Mouse (Mus musculus): ENCODE measurements around the gene Fgd5. TPM values are rescaled to one million over a fixed set of nuclear protein-coding genes. Genes with fewer than 3 reads are reported as not detected.

Fgd5 gene
- polyA plus RNA-seq, 1 experiment from 2014 or later: 8.0 TPM

DNA sequence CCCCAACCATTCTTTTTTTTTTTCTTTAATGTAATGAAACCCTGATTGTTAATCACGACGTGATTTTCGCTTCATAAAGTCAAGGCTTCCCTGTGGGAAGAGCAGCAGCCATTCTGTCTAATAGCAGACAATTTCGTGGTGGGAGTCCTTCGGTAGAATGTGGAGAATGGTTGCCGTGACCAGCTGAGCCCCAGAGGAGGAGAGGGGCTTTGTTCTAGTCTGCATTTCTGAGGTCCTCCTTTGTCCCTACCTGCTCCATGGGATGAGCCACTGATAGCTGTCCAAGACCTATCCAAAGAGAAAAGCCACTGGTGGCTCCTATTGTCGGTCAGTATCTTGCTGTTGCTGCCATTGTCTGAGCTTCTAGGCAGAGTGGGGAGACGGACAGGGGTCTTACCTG lies 17.4 kb downstream of the Fgd5 start:
- peaks cover 27% of the 10 kb centered on the region for H3K4me1 ChIP-seq (replicated peaks; ENCODE audit: control insufficient read depth, insufficient read depth, low read length)
- H3K36me3 ChIP-seq (ENCODE audit: control insufficient read depth, insufficient read depth, low read length): no peaks in the 10 kb centered on the region
- no peak overlapping the region for H3K27ac ChIP-seq (ENCODE audit: low read depth, low read length)
- no peak overlapping the region for H3K4me3 ChIP-seq (ENCODE audit: low read depth, low read length)
- ATAC-seq (replicated peaks; ENCODE audit: low FRiP score) (no peak), DNase-seq (ENCODE audit: low spot score) (no peak)
- no peaks in the 10 kb centered on the region for H3K9me3 ChIP-seq (ENCODE audit: control insufficient read depth, low read length)
- H3K27me3 ChIP-seq (replicated peaks; ENCODE audit: control insufficient read depth, insufficient read depth, low read length): no peaks in the 10 kb centered on the region
- 84% methylated on average over 8 of the region's 8 CpGs for WGBS
- H3K4me2 ChIP-seq: no peak overlapping the region
- no peak overlapping the region for H3K9ac ChIP-seq (ENCODE audit: low read depth, low read length)

GRCm38 (mm10) chr6:92002558-92003285 lies 24.0 kb downstream of the Fgd5 start:
- Histone ChIP-seq H3K4me2 (no peak overlapping the region), H3K4me1 (replicated peaks; ENCODE audit: control insufficient read depth, insufficient read depth, low read length) (no peaks in the 10 kb centered on the region), H3K36me3 (ENCODE audit: control insufficient read depth, insufficient read depth, low read length) (no peaks in the 10 kb centered on the region), H3K9ac (ENCODE audit: low read depth, low read length) (no peak overlapping the region), H3K4me3 (ENCODE audit: low read depth, low read length) (no peak overlapping the region), H3K9me3 (ENCODE audit: control insufficient read depth, low read length) (no peaks in the 10 kb centered on the region), H3K27ac (ENCODE audit: low read depth, low read length) (no peak overlapping the region), H3K27me3 (replicated peaks; ENCODE audit: control insufficient read depth, insufficient read depth, low read length) (no peaks in the 10 kb centered on the region)
- 93% methylated on average over 1 of the region's 1 CpGs for WGBS
- DNase-seq (ENCODE audit: low spot score): no peak
- ATAC-seq (replicated peaks; ENCODE audit: low FRiP score): no peak

GRCm38 (mm10) chr6:92003646-92004045 lies 25.0 kb downstream of the Fgd5 start:
- no peak overlapping the region for H3K9ac ChIP-seq (ENCODE audit: low read depth, low read length)
- no peak overlapping the region for H3K27ac ChIP-seq (ENCODE audit: low read depth, low read length)
- H3K36me3 ChIP-seq (ENCODE audit: control insufficient read depth, insufficient read depth, low read length): no peaks in the 10 kb centered on the region
- H3K4me1 ChIP-seq (replicated peaks; ENCODE audit: control insufficient read depth, insufficient read depth, low read length): no peaks in the 10 kb centered on the region
- H3K27me3 ChIP-seq (replicated peaks; ENCODE audit: control insufficient read depth, insufficient read depth, low read length): no peaks in the 10 kb centered on the region
- H3K9me3 ChIP-seq (ENCODE audit: control insufficient read depth, low read length): no peaks in the 10 kb centered on the region
- DNase-seq (ENCODE audit: low spot score) (no peak), ATAC-seq (replicated peaks; ENCODE audit: low FRiP score) (no peak)
- H3K4me2 ChIP-seq: no peak overlapping the region
- H3K4me3 ChIP-seq (ENCODE audit: low read depth, low read length): no peak overlapping the region
- 60% methylated on average over 2 of the region's 2 CpGs for WGBS

- H3K4me1 ChIP-seq (replicated peaks; ENCODE audit: control insufficient read depth, insufficient read depth, low read length): no peaks in the 10 kb centered on the region
- no peak overlapping the region for H3K4me2 ChIP-seq
- no peak overlapping the region for H3K27ac ChIP-seq (ENCODE audit: low read depth, low read length)
- no peaks in the 10 kb centered on the region for H3K27me3 ChIP-seq (replicated peaks; ENCODE audit: control insufficient read depth, insufficient read depth, low read length)
- DNase-seq (ENCODE audit: low spot score) (no peak), ATAC-seq (replicated peaks; ENCODE audit: low FRiP score) (no peak)
- no peak overlapping the region for H3K4me3 ChIP-seq (ENCODE audit: low read depth, low read length)
- no peak overlapping the region for H3K9ac ChIP-seq (ENCODE audit: low read depth, low read length)
- H3K36me3 ChIP-seq (ENCODE audit: control insufficient read depth, insufficient read depth, low read length): no peaks in the 10 kb centered on the region
- 63% methylated on average over 6 of the region's 6 CpGs for WGBS
- no peaks in the 10 kb centered on the region for H3K9me3 ChIP-seq (ENCODE audit: control insufficient read depth, low read length)
These were observed 25.6 kb downstream of the Fgd5 start for GRCm38 (mm10) chr6:92004137-92004805.

- WGBS: 73% methylated on average over 3 of the region's 3 CpGs
- no peak for ATAC-seq (replicated peaks; ENCODE audit: low FRiP score)
- H3K4me2 ChIP-seq: no peak overlapping the region
These were observed 26.1 kb downstream of the Fgd5 start for GRCm38 (mm10) chr6:92004806-92005205.

DNA sequence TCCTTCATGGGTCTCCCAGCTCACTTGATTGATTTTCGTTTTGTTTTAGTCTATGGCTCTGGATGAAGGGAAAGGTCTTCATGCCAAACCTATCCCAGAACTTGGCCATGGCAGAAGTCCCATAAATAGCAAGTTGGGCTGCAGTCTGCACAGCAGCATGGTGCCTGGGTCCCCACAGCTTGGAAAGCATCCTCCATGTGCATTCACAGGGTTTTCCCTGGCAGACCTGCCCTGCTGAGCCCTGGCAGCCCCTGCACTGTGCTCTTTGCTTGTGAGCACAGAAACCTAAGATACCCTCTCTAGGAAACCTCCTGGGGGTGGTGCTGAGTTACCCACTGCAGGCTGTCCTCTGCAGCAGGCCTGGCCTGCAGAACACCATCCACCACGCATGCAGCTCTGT lies 32.2 kb downstream of the Fgd5 start:
- ATAC-seq (replicated peaks; ENCODE audit: low FRiP score) (no peak), DNase-seq (ENCODE audit: low spot score) (no peak)
- Histone ChIP-seq H3K4me3 (ENCODE audit: low read depth, low read length) (no peak overlapping the region), H3K27me3 (replicated peaks; ENCODE audit: control insufficient read depth, insufficient read depth, low read length) (no peaks in the 10 kb centered on the region), H3K9me3 (ENCODE audit: control insufficient read depth, low read length) (no peaks in the 10 kb centered on the region), H3K27ac (ENCODE audit: low read depth, low read length) (no peak overlapping the region), H3K9ac (ENCODE audit: low read depth, low read length) (no peak overlapping the region), H3K4me1 (replicated peaks; ENCODE audit: control insufficient read depth, insufficient read depth, low read length) (peaks cover 4% of the 10 kb centered on the region; the same call in 1 of the 2 replicates), H3K4me2 (no peak overlapping the region), H3K36me3 (ENCODE audit: control insufficient read depth, insufficient read depth, low read length) (no peaks in the 10 kb centered on the region)
- 72% methylated on average over 2 of the region's 2 CpGs for WGBS

More at GRCm38 (mm10) chr6:92004806-92005205, 26.1 kb downstream of the Fgd5 start:
- no peaks in the 10 kb centered on the region for H3K4me1 ChIP-seq (replicated peaks; ENCODE audit: control insufficient read depth, insufficient read depth, low read length)
- no peak overlapping the region for H3K27ac ChIP-seq (ENCODE audit: low read depth, low read length)
- H3K9ac ChIP-seq (ENCODE audit: low read depth, low read length): no peak overlapping the region
- H3K4me3 ChIP-seq (ENCODE audit: low read depth, low read length): no peak overlapping the region
- DNase-seq (ENCODE audit: low spot score): no peak
- no peaks in the 10 kb centered on the region for H3K36me3 ChIP-seq (ENCODE audit: control insufficient read depth, insufficient read depth, low read length)
- H3K27me3 ChIP-seq (replicated peaks; ENCODE audit: control insufficient read depth, insufficient read depth, low read length): no peaks in the 10 kb centered on the region
- H3K9me3 ChIP-seq (ENCODE audit: control insufficient read depth, low read length): no peaks in the 10 kb centered on the region

- DNase-seq (ENCODE audit: low spot score) (no peak), ATAC-seq (replicated peaks; ENCODE audit: low FRiP score) (no peak)
- Histone ChIP-seq H3K27me3 (replicated peaks; ENCODE audit: control insufficient read depth, insufficient read depth, low read length) (no peaks in the 10 kb centered on the region), H3K36me3 (ENCODE audit: control insufficient read depth, insufficient read depth, low read length) (no peaks in the 10 kb centered on the region), H3K9ac (ENCODE audit: low read depth, low read length) (no peak overlapping the region), H3K4me2 (no peak overlapping the region), H3K27ac (ENCODE audit: low read depth, low read length) (no peak overlapping the region), H3K4me1 (replicated peaks; ENCODE audit: control insufficient read depth, insufficient read depth, low read length) (peaks cover 4% of the 10 kb centered on the region; the same call in 1 of the 2 replicates), H3K9me3 (ENCODE audit: control insufficient read depth, low read length) (no peaks in the 10 kb centered on the region), H3K4me3 (ENCODE audit: low read depth, low read length) (no peak overlapping the region)
- WGBS: 54% methylated on average over 5 of the region's 5 CpGs
These were observed 33.7 kb downstream of the Fgd5 start for GRCm38 (mm10) chr6:92012413-92012812.

DNA sequence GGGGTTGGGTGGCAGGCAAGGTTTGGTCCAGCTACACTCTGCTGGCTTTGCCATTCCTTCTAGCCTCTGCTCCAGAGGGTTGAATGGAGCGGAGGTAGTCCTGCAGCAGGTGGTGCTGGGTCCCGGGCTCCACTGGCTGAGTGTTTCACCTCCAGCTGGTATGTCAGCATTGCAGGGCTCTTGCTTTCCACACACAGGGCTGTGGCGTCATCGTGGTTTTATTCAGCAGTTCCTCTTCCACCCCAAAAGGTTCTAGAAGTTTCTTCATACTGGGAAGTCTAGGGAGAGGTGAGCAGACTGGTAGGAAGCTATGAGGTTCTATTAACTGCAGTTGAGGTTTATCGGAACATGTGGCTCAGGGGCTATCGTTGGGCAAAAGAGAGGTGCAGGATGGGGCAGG lies 34.4 kb downstream of the Fgd5 start:
- WGBS: 82% methylated on average over 6 of the region's 6 CpGs
- H3K4me3 ChIP-seq (ENCODE audit: low read depth, low read length): no peak overlapping the region
- no peak for ATAC-seq (replicated peaks; ENCODE audit: low FRiP score)
- no peak for DNase-seq (ENCODE audit: low spot score)
- H3K4me2 ChIP-seq: no peak overlapping the region
- no peaks in the 10 kb centered on the region for H3K9me3 ChIP-seq (ENCODE audit: control insufficient read depth, low read length)
- peaks cover 4% of the 10 kb centered on the region; the same call in 1 of the 2 replicates for H3K4me1 ChIP-seq (replicated peaks; ENCODE audit: control insufficient read depth, insufficient read depth, low read length)
- H3K27ac ChIP-seq (ENCODE audit: low read depth, low read length): no peak overlapping the region
- no peaks in the 10 kb centered on the region for H3K36me3 ChIP-seq (ENCODE audit: control insufficient read depth, insufficient read depth, low read length)
- H3K9ac ChIP-seq (ENCODE audit: low read depth, low read length): no peak overlapping the region
- no peaks in the 10 kb centered on the region for H3K27me3 ChIP-seq (replicated peaks; ENCODE audit: control insufficient read depth, insufficient read depth, low read length)

GRCm38 (mm10) chr6:92013620-92014019 lies 34.9 kb downstream of the Fgd5 start:
- Histone ChIP-seq H3K27me3 (replicated peaks; ENCODE audit: control insufficient read depth, insufficient read depth, low read length) (no peaks in the 10 kb centered on the region), H3K4me3 (ENCODE audit: low read depth, low read length) (no peak overlapping the region), H3K36me3 (ENCODE audit: control insufficient read depth, insufficient read depth, low read length) (no peaks in the 10 kb centered on the region), H3K4me1 (replicated peaks; ENCODE audit: control insufficient read depth, insufficient read depth, low read length) (peaks cover 4% of the 10 kb centered on the region; the same call in 1 of the 2 replicates), H3K27ac (ENCODE audit: low read depth, low read length) (no peak overlapping the region), H3K4me2 (no peak overlapping the region), H3K9me3 (ENCODE audit: control insufficient read depth, low read length) (no peaks in the 10 kb centered on the region), H3K9ac (ENCODE audit: low read depth, low read length) (no peak overlapping the region)
- 84% methylated on average over 3 of the region's 3 CpGs for WGBS
- DNase-seq (ENCODE audit: low spot score): no peak
- ATAC-seq (replicated peaks; ENCODE audit: low FRiP score): no peak
